Mouse (Mus musculus) heart, postnatal 0 days (tissue): ENCODE results near the gene C130079G13Rik.

Source experiments
- CTCF ChIP-seq: IDR thresholded peaks from 2 replicates; pipeline ENCODE4 v1.5.1; 2016; ENCODE audit warnings: antibody characterized with exemption, control low read depth, low read depth
- EP300 ChIP-seq: IDR thresholded peaks from 2 replicates; pipeline ENCODE4 v1.6.1; 2016; ENCODE audit warnings: antibody characterized with exemption, low read depth

GRCm38 (mm10) chr3:59974591-59974990 is 49.6 kb downstream of the C130079G13Rik start:
- no peak for TF ChIP-seq CTCF
- no peak for TF ChIP-seq EP300
